Mouse (Mus musculus): ENCODE measurements around the gene Ubash3a. TPM values are rescaled to one million over a fixed set of nuclear protein-coding genes. Genes with fewer than 3 reads are reported as not detected.

The Ubash3a gene
- polyA plus RNA-seq, 1 experiment from 2014 or later: 0.19 TPM

DNA sequence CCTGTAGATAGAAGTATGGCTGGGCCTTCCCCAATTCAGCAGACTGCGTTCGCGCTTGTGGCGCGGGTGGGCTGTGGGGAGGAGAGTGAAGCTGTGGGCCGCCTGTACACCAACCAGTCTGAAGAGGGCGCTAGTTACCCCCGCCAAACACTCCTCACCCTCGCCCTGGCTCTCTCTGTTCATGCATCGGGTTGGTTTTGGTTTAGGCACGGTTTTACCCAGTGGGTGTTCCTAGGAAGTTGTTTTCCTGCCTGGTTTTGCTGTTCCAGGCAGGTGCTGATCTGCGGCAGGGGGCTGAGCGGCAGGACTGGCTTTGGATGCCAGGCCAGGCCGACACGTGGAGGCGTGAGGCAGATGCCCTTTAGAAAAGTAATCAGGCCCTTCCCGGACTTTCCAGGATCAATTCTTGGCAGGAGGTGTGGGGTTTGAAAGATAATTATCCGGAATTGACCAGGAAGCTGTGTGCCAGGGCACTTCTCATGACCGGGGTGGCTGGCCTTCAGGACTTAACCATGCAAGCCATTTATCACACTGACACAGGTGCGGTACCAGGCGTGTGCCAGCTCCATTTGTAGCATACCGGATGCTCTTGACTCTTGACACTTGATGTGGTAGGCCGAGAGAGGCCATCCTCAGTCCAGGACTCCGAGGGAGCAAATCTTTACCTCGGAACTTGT is 87.7 kb downstream of the Ubash3a start:
- 20% methylated on average over 25 of the region's 25 CpGs for WGBS
- H3K27me3 ChIP-seq (ENCODE audit: low read depth, poor library complexity, severe bottlenecking): peaks cover 40% of the 10 kb centered on the region
- H3K9me3 ChIP-seq (replicated peaks): no peaks in the 10 kb centered on the region
- peak overlapping the region; percentile 85; the same call in 1 of the 2 replicates for H3K27ac ChIP-seq (replicated peaks)
- DNase-seq (ENCODE audit: low spot score): peak; percentile 48
- peaks cover 26% of the 10 kb centered on the region for H3K4me1 ChIP-seq
- H3K36me3 ChIP-seq: no peaks in the 10 kb centered on the region
- H3K4me3 ChIP-seq: peak overlapping the region; percentile 67

DNA sequence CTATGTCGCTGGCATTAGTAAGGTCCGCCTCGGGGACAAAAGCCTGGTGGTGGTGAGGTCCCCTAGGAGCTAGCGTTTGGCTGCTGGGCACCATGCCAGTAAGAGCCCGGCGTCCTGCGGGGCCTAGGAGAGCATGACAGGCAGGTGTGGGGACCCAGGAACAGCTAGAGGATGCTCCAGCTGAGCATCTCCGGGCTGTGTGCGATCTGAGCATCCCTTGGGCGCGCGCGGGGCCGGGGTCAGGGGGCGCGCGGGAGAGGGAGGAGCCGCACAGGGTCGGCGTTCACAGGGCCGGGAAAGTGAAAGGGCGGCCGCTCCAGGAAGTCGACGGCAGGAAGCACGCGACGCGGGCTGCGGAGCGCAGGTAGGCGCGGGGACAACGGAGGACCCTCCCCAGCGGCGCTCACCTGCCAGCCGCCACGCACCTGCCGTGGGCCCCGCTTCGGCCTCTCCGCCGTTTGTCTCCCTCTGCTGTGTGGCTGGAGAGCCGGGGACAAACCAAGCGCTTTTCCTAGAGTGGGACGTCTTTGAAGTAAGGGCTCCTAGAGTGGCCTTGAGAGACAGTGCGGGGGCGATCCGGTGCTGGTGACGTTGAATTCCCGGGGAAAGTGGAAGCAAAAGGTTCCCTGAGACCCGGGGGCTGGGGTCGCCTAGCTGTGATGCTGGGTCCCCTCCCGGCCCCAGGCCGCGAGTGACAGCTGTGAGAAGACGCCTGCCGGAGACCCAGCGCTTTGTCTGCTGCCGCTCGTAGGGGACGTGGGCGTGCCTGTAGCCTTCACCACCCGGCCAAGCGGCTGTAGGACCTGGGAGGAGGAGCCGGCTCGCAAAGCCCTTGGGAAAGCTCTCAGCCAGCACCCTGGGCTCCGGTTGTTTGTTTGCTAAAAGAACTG is 88.5 kb downstream of the Ubash3a start:
- DNase-seq (ENCODE audit: low spot score): peak; percentile 82
- Histone ChIP-seq H3K4me3 (peak overlapping the region; percentile 67), H3K27ac (replicated peaks) (peak overlapping the region; percentile 85), H3K4me1 (peaks cover 26% of the 10 kb centered on the region), H3K9me3 (replicated peaks) (no peaks in the 10 kb centered on the region), H3K36me3 (no peaks in the 10 kb centered on the region), H3K27me3 (ENCODE audit: low read depth, poor library complexity, severe bottlenecking) (peaks cover 40% of the 10 kb centered on the region)
- WGBS: 1% methylated on average over 68 of the region's 68 CpGs

Other genes starting within 250 kb of the Ubash3a start
- gene Abcg1, start 150.2 kb upstream of the Ubash3a start, polyA plus RNA-seq (2016; fragmentation: Nextera tagmentation; extraction: Ambion mirVana): 5.8 and 9.0 TPM in 2 replicates
- gene Tff3, start 78.2 kb upstream of the Ubash3a start, polyA plus RNA-seq (2016; fragmentation: Nextera tagmentation; extraction: Ambion mirVana): 1.2 TPM in 1 of 2 replicates, not detected in the other
- gene Tff2, start 63.6 kb upstream of the Ubash3a start, polyA plus RNA-seq (2016; fragmentation: Nextera tagmentation; extraction: Ambion mirVana): not detected in 2 replicates
- gene Tff1, start 42.6 kb upstream of the Ubash3a start, polyA plus RNA-seq (2016; fragmentation: Nextera tagmentation; extraction: Ambion mirVana): not detected in 2 replicates
- gene Tmprss3, start 8.9 kb upstream of the Ubash3a start, polyA plus RNA-seq (2016; fragmentation: Nextera tagmentation; extraction: Ambion mirVana): not detected in 2 replicates
- gene Rsph1, start 69.5 kb downstream of the Ubash3a start, polyA plus RNA-seq (2016; fragmentation: Nextera tagmentation; extraction: Ambion mirVana): 1.7 and 2.5 TPM in 2 replicates
- 6.4 and 6.9 TPM in 2 replicates for gene Slc37a1, start 78.9 kb downstream of the Ubash3a start, polyA plus RNA-seq (2016; fragmentation: Nextera tagmentation; extraction: Ambion mirVana)
- gene Pde9a, start 178.3 kb downstream of the Ubash3a start, polyA plus RNA-seq (2016; fragmentation: Nextera tagmentation; extraction: Ambion mirVana): 12.1 and 21.1 TPM in 2 replicates